8 mouse cellular contexts compared by ENCODE assay signal in the genomic region with DNA sequence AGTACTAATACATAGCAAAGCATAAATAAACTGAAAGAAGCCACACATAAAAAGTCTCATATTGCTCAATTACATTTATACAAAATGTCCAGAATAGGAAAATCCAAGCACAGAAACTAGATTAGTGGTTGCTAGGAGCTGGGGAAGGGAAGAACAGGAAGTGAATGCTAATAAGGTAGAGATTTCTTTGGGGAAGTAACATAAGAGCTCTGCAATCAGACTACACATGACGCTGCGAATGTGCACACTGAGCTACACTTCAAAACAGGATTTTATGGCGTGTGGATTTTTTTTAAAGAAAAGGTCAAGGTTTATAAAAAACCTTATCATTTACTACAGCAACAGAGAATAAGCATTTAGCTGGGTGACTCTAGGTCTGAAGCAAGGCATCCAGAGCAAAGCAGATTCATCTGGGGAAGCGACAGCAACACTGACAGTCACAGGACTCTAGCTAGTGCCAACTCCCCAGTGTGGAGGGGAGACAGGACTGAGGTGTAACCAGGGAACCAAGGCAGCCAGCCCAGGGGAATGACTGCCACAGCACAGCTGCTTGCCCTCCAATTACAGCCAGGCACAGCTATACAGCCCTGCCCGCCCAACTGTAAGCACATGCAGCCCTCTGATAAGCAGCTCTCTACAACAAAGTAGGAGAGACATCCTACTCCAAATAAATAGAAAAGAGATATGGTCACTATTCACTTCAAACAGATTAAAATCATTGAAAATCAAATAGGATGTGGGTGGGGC. TPM values are rescaled to one million over a fixed set of nuclear protein-coding genes. Genes with fewer than 3 reads are reported as not detected.
DNase-seq lines count a peak whose midpoint lies in the region; ATAC-seq and TF ChIP-seq lines count a peak whose summit lies in the region.

No protein-coding gene starts in this region.

- H3K27ac ChIP-seq in kidney, embryonic 15.5 days, result no peak overlapping the region
- H3K27ac ChIP-seq in bone marrow macrophage, adult 2 months (ENCODE audit: insufficient read depth, low read depth, low read length), result peak overlapping the region; percentile 91
- 0 out of 2 replicates have a peak overlapping the region, but pooled peaks have one; percentile 38 for H3K27ac ChIP-seq in midbrain, postnatal 0 days (ENCODE audit: low read depth, low read length)

- 0 out of 2 replicates have a peak, but pooled peaks have one; percentile 36 for ATAC-seq in kidney, embryonic 15.5 days (replicated peaks; ENCODE audit: low FRiP score)
- ATAC-seq in midbrain, postnatal 0 days (ENCODE audit: low FRiP score), result peak; percentile 66; the same call in 1 of the 2 replicates

- DNase-seq in kidney, adult 18-20 months, result no peak
- peak; percentile 29 for DNase-seq in heart, postnatal 4 days
- peak; percentile 74 for DNase-seq in midbrain, postnatal 0 days (ENCODE audit: low spot score)
- no peak for DNase-seq in urinary bladder, postnatal 4 days (ENCODE audit: low spot score in 2 of 2)
- no peak for DNase-seq in right cerebral cortex, adult 18-20 months
- no peak for DNase-seq in thymus, adult 18-20 months

- TF ChIP-seq CTCF in bone marrow macrophage, adult 2 months (IDR thresholded peaks at IDR 0.05; ENCODE audit: low read depth, low read length), result no peak
- TF ChIP-seq CTCF in midbrain, postnatal 0 days (IDR thresholded peaks at IDR 0.05), result no peak

- WGBS in kidney, embryonic 15.5 days, result 77% methylated on average over 5 of the region's 5 CpGs
- 35% methylated on average over 5 of the region's 5 CpGs for WGBS in midbrain, postnatal 0 days

- no peak overlapping the region for H3K9ac ChIP-seq in kidney, embryonic 15.5 days
- no peak overlapping the region for H3K9ac ChIP-seq in midbrain, postnatal 0 days (replicated peaks; ENCODE audit: low read length, poor library complexity, severe bottlenecking)

- no peaks in the 10 kb centered on the region for H3K27me3 ChIP-seq in kidney, embryonic 15.5 days
- no peaks in the 10 kb centered on the region for H3K27me3 ChIP-seq in midbrain, postnatal 0 days (ENCODE audit: insufficient read depth, low read length)

- no peak overlapping the region for H3K4me2 ChIP-seq in kidney, embryonic 15.5 days
- H3K4me2 ChIP-seq in midbrain, postnatal 0 days (ENCODE audit: low read depth, low read length, poor library complexity, severe bottlenecking), result peak overlapping the region; percentile 24; the same call in 1 of the 2 replicates

- TF ChIP-seq POLR2A in bone marrow macrophage, adult 2 months (IDR thresholded peaks at IDR 0.05; ENCODE audit: borderline replicate concordance, low read depth, low read length), result no peak

- H3K9me3 ChIP-seq in kidney, embryonic 15.5 days (replicated peaks), result no peaks in the 10 kb centered on the region
- no peaks in the 10 kb centered on the region for H3K9me3 ChIP-seq in midbrain, postnatal 0 days (ENCODE audit: low read length)

- no peaks in the 10 kb centered on the region for H3K36me3 ChIP-seq in kidney, embryonic 15.5 days
- H3K36me3 ChIP-seq in midbrain, postnatal 0 days (ENCODE audit: insufficient read depth, low read length), result no peaks in the 10 kb centered on the region

- peaks cover 11% of the 10 kb centered on the region; the same call in 1 of the 2 replicates for H3K4me1 ChIP-seq in kidney, embryonic 15.5 days
- peaks cover 50% of the 10 kb centered on the region for H3K4me1 ChIP-seq in bone marrow macrophage, adult 2 months (ENCODE audit: control insufficient read depth, insufficient read depth, low read length)
- H3K4me1 ChIP-seq in midbrain, postnatal 0 days (ENCODE audit: insufficient read depth, low read length), result peaks cover 9% of the 10 kb centered on the region; the same call in 1 of the 2 replicates

- no peak overlapping the region for H3K4me3 ChIP-seq in kidney, embryonic 15.5 days (replicated peaks)
- H3K4me3 ChIP-seq in bone marrow macrophage, adult 2 months (ENCODE audit: insufficient read depth, low read length), result peak overlapping the region; percentile 56
- no peak overlapping the region for H3K4me3 ChIP-seq in midbrain, postnatal 0 days (ENCODE audit: low read depth, low read length)

RNA-seq across cellular contexts. Expression of a gene that starts 42.6 kb away (rescaled TPM):
- polyA plus RNA-seq in kidney, embryonic 15.5 days (2015; fragmentation: Nextera tagmentation; extraction: Ambion mirVana), result 60.6 and 68.5 TPM in 2 replicates
- 101 and 105 TPM in 2 replicates for polyA plus RNA-seq in bone marrow macrophage, adult 2 months (2012; ENCODE audit: insufficient read depth, insufficient read length, missing spikeins)
- 10 to 100 TPM; 45.6 to 56.2 TPM for total RNA-seq in heart, postnatal 4 days (2021)
- 157 and 184 TPM in 2 replicates for total RNA-seq in midbrain, postnatal 0 days (2014; rRNA removed)
- 65.7 and 70.6 TPM in 2 replicates for polyA plus RNA-seq in midbrain, postnatal 0 days (2015; fragmentation: Nextera tagmentation; extraction: Ambion mirVana)

Comparison
In these comparisons a context has a peak if more than half of its experiments do, and no peak if none do; other contexts are left out.
1. DNase-seq: peak in heart, postnatal 4 days (single experiment) and midbrain, postnatal 0 days (single experiment); none in kidney, adult 18-20 months (single experiment), urinary bladder, postnatal 4 days (0 of 2), right cerebral cortex, adult 18-20 months (single experiment) and thymus, adult 18-20 months (0 of 2).